Mouse (Mus musculus): ENCODE results near the gene Zfyve27.

The Zfyve27 gene

DNA sequence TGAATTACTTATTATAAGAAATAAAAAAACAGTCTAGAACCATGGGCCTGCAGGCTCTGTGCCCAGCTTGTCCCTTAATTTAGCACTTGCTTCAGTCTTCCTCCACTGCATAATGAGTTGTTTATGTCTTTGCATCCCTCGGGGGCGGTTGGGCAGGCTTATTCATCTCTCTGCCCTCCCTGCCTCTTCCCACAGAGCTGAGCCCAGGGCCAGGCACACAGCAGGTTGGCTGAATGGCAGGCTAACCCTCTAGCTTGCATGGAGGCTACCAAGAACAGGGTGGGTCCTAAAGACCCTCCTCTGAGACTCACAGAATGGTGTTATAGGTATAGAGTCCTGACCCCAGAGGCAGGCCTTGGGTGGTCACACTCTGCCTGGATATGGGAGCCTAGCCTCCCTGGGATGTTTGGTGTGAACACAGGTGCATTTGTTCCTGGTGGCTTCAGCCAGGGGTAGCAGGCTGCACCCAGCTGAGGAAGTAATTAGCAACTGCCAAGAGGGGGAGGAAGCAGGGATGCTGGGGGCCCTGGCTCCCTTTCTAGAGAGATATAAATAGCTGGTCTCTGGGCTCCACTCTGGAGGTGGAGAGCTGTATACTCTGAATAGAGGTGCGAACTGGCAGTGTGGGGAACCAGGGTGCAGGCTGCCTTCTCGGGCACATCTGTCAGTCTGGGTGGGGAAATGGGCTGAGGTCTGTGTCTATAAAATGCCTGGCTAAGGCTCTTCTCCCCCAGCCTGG is 74.0 kb downstream of the Zfyve27 start:
- no peak for DNase-seq (ENCODE audit: low spot score in 2 of 2)

DNA sequence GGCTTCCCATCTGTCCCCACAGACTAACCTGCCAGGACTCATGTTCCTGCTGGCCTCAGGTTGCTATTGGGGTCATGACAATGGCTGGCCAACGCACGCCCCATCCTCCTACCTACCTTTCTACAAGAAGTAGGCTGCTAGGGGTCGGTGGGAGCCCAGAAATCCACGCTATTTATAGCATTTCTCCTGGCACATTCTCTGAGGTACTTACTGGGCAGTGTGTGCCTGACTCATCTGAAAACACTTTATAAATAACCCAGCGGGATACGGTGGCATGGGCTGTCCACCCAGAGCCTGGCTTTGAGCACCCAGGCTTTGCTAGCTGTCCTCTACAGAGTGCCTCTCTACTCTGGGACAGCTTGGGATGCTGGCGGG is 74.6 kb downstream of the Zfyve27 start:
- DNase-seq (ENCODE audit: low spot score in 2 of 2): no peak

DNA sequence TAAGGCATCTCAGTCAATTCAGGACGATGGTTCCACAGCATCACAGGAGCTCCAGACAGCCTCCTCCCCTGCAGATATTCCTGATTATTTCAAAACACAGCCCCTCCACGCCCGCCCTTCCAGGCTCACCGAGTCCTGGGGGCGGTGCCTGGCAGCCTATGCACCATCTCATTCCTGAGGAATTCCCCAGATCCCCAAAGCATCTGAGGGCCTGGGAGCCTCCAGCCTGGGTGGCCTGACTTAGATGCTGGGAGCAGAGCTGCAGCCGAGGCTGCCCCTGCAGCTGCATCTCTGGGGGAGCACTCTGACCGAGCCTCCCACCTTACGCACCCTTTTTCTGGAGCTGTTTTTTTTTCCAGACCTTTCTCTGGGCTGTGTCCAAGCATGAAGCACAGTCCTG is 77.1 kb downstream of the Zfyve27 start:
- DNase-seq (ENCODE audit: low spot score in 2 of 2): no peak

DNA sequence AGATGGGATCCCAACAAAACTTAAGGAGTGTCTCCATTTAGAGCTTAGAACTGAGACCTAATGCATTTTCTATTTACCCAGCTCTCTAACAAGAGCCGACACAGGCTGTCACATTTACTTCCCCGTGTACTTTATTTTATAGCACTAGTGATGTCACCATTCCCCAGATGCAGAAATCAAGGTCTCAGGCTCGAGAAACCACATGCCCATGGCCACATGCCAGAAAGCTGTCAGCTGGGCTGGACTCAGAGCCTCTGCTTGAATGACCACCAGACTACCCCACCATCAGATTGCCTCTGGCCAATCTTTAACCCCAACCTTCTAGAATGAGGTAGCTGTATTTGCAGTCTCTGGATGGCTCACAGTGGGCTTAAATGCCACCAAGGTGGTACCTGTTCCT is 79.7 kb downstream of the Zfyve27 start:
- DNase-seq (ENCODE audit: low spot score in 2 of 2): no peak
